Mouse (Mus musculus) spleen, postnatal 4 days (tissue): ENCODE data around the gene Fam107b.

Experiments
- DNase-seq, 2 experiments: peaks; one replicate each; pipeline ENCODE4 v3.0.0; 2022; ENCODE audit warnings: low spot score in 2 of 2

Gene Fam107b

GRCm38 (mm10) chr2:3739351-3739961 is 169.2 kb downstream of the Fam107b start:
- DNase-seq, result no peak

- peak in 1 of 2 experiments; percentile 62 for DNase-seq
Measured at GRCm38 (mm10) chr2:3740256-3740655, 170.0 kb downstream of the Fam107b start.

- no peak for DNase-seq
Measured at GRCm38 (mm10) chr2:3740670-3741069, 170.4 kb downstream of the Fam107b start.

- no peak for DNase-seq
Measured at GRCm38 (mm10) chr2:3742519-3742918, 172.2 kb downstream of the Fam107b start.

- DNase-seq, result no peak
Measured at GRCm38 (mm10) chr2:3745041-3745440, 174.8 kb downstream of the Fam107b start.

- no peak for DNase-seq
Measured at GRCm38 (mm10) chr2:3745910-3746606, 175.8 kb downstream of the Fam107b start.

- DNase-seq, result no peak
Measured at GRCm38 (mm10) chr2:3748714-3749503, 178.6 kb downstream of the Fam107b start.

GRCm38 (mm10) chr2:3749504-3750024 is 179.3 kb downstream of the Fam107b start:
- DNase-seq, result no peak

GRCm38 (mm10) chr2:3750126-3750525 is 179.8 kb downstream of the Fam107b start:
- DNase-seq, result no peak

GRCm38 (mm10) chr2:3752365-3752764 is 182.1 kb downstream of the Fam107b start:
- no peak for DNase-seq

GRCm38 (mm10) chr2:3752893-3753292 is 182.6 kb downstream of the Fam107b start:
- no peak for DNase-seq

GRCm38 (mm10) chr2:3753749-3754148 is 183.5 kb downstream of the Fam107b start:
- no peak for DNase-seq

- no peak for DNase-seq
Measured at GRCm38 (mm10) chr2:3755936-3756335, 185.6 kb downstream of the Fam107b start.

GRCm38 (mm10) chr2:3758406-3758805 is 188.1 kb downstream of the Fam107b start:
- DNase-seq, result no peak

GRCm38 (mm10) chr2:3760234-3760836 is 190.0 kb downstream of the Fam107b start:
- DNase-seq, result no peak

GRCm38 (mm10) chr2:3764136-3764535 is 193.8 kb downstream of the Fam107b start:
- no peak for DNase-seq

- DNase-seq, result no peak
Measured at GRCm38 (mm10) chr2:3765957-3766783, 195.9 kb downstream of the Fam107b start.

GRCm38 (mm10) chr2:3769260-3769659 is 199.0 kb downstream of the Fam107b start:
- peak; percentile 66 to 88 for DNase-seq

- DNase-seq, result no peak
Measured at GRCm38 (mm10) chr2:3769786-3770318, 199.6 kb downstream of the Fam107b start.

GRCm38 (mm10) chr2:3770383-3770782 is 200.1 kb downstream of the Fam107b start:
- DNase-seq, result no peak

GRCm38 (mm10) chr2:3771483-3771882 is 201.2 kb downstream of the Fam107b start:
- no peak for DNase-seq
